Mouse (Mus musculus): ENCODE data around the gene Ckap2l. TPM values are rescaled to one million over a fixed set of nuclear protein-coding genes. Genes with fewer than 3 reads are reported as not detected.

Gene Ckap2l
- total RNA-seq, 2 experiments from 2014 or later = 0.47 to 0.69 TPM

DNA sequence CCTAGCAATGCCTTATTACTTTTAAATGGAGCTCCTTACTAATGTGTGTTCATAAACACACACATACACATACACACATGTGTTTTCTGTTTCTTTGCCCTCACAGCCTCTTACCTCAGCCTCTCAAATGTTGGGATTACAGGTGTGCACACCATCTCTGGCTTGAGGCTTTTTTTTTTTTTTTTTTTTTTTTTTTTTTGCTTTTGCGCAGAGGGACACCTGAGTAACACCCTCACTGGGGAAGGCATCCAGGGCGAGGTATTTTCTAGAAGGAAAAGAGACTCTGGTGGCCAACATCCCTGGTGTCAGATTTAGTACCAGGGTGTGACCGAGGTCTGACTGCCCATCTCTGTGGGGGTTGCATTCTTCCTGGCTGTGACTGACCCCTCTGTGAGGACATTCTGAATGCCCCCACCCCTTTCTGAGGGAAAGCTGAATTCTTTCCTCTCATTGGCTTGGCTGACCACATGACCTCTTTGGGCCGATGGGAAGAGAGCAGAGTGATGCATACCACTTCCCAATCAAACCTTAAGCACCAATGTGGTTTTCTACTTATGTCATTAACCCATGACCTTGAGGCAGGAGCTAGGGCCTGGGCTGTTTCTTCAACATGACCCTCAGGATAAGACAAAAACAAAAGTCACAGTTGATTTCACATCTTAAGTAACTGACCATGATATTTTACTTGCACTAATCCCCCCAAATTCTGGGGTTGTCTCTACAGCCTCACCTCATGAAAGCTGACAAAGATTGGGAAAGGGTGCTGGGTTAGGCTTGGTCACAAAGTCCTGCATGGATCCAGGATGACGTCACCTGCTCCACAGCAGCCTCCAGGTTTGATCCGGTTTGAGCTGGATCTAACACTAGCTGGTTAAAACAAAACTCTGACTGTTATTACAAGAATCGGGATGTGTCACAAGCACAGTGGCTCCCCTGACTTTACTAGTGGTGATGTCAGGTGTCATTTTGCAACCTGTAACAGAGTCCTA, 54.9 kb downstream of the Ckap2l start:
- DNase-seq = no peak
- intact Hi-C loops (cut with DNase I) = no loop called here

DNA sequence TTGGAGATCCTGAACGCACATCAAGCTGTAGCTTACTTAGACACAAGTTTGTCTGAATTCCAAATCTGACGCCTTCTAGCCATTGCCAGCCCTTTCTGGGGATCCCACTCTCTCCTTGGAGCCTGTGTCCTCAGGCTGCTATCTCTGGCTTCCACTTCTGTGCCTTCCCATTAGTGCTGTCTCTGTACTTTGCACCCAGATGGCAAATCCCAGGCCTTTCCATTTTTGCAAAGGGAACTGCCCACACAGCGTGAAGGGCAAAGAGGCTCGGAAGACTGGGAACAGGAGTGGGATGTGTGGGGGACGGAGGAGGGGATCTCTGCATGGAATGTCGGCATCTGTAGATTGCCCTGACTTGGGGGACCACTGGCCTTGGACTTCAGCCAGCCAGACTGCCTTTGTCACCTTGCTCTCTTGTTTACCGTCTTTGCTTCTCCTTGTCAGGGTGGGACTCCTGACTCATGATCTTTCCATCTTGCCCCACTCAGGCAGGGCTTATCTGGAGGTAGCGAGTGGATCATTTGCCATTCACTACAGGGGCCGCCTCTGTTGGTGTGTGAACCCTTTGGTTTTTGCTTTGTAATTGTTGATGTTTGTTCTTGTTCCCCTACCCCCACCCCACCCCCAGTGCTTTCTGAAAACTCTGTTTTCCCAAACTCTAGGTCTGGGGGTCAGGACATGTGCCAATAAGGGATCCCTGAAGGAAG, 56.1 kb downstream of the Ckap2l start:
- intact Hi-C loops (cut with DNase I) = no loop called here
- DNase-seq = no peak

DNA sequence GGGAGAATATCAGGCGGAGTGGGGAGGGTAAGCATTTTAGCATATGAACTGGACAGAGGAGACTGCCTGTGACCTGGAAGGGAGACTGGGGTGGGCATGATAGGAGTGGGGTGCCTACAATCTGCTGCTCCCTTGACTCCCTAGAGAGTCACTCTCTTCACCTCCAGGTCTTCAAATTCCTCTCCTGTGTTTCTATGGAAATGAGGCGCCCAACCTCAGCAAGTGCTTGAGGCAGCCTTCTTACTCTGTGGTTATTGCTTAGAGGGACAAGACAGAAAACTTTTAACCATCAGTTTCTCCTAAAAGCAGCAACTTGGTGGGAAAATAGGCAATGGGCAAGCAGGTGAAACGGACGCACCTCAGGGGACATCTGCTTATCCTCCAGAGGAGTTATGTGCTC, 60.5 kb downstream of the Ckap2l start:
- no peak for DNase-seq
- intact Hi-C loops (cut with DNase I) = no loop called here

DNA sequence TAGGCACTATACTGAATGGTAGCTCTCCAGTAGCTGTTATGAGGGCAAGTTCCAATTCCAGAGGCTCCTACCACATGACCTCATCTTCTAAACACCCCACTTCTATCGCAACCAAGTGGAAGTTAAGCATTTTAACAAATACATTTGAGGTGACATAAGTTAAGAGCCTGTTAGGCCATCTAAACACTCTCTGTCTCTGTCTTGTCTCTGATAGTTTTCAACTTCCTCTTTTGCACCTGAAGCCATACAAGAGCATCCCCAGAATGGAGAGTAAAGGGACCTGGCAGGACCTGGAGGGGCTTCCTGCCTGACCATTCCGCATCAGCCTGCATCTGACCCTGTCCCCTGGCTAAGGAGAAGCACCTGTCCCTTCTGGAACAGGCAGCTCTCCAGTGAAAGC, 62.3 kb downstream of the Ckap2l start:
- intact Hi-C loops (cut with DNase I) = no loop called here
- DNase-seq = no peak

DNA sequence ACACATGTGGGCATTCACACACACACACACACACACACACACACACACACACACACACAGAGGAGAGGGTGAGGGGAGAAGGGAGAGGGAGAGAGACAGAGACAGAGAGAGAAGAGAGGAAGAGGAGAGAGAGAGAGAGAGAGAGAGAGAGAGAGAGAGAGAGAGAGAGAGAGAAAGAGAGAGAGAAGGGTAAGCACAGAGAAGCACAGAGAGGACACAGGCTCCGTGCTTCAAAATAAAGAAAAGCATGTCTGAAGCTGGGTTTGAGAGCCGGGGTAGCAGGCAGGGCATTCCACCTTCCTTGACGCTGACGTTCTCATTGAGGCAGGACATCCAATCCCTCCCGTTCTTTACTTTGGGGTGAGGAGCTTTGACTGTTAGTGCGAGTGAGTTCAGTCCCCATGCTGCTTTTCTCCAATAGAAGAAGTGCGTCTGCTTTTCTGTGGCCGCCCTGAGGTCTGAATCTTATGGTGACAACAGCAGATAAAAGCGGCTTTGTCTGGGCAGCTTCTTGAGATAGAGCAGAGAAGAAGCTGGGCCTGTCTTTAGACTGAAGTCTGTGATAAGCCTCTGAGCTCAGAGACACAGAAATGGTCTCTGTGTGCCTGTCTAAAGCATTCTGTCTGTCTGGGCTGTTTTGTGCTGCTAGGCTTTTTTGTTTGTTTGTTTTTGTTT, 63.1 kb downstream of the Ckap2l start:
- DNase-seq = no peak
- intact Hi-C loops (cut with DNase I) = no loop called here

DNA sequence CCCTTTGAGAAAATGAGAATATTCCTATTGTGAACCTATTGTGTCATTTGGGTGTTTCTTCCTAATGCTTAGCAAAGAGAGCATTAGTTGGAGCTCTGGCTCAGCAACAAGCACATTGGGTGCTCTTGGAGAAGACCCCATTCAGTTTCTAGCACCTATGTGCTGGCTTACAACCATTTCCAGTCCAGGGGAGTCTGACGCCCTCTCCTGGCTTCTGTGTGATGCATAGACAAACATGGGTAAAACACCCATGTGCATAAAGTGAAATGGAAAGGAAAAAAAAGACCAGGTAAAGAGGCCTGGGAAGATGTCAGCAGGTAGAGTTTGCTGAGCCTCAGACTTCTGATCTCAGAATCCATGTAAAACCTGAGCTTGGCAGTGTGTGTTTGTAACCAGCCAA, 63.8 kb downstream of the Ckap2l start:
- intact Hi-C loops (cut with DNase I) = no loop called here
- no peak for DNase-seq

DNA sequence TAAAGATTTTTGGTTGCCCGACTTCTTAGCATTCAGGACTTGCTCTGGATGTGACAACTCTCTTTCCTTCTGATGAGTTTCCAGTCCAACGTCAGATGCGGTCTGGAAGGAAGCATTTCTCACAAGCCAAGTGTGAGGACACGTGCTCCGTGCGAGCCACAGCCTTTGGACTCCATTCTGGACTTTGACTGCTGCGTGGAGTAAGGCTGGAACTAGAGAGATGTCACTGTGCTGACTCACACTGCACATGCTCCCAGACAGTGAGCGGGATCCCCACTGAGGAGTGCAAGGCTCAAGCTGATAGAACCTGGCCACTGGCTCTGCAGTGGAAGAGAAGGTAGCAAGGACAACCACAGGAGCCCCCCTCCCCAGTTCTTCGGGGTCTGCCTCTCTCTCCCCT, 64.5 kb downstream of the Ckap2l start:
- intact Hi-C loops (cut with DNase I) = no loop called here

DNA sequence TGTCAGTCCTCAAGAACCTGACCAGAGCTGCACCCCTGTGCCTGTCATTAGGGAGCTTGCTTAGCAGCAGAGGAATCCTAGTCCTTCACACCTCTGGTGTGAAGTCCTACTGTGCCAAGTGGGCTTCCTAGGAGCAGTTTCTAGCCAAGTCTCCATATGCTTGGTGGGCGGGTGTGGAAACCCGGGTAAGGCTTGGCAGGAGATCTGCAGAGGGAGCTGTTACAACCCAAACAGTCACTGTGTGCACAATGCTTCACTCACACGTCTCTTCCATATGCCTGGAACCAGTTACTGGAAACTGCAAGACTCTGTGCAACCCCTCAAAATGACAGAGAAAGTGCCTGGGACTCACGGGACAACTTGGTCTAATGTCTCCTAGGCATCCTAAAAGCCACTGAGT, 65.0 kb downstream of the Ckap2l start:
- intact Hi-C loops (cut with DNase I) = no loop called here
- no peak for DNase-seq

More for the DNA sequence above, 64.5 kb downstream of the Ckap2l start:
- no peak for DNase-seq

DNA sequence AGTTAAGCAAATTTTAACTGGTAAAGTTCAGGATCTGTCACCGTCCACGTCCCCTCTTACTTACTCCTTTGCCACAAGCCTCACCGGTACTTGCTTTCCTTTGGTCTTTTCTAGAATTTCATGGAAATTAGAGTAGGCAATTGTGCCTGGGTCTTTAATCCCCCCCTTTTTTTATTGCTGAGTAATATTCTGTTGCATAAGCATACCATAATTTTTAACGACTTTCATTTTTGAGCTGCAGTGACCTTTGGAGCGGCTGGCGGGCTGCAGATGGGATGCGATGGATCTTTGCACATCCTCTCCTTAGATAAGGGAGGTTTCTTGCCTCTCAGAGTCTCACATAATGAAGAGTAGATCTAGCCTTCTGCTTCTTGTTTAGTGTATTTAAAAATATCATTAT, 67.7 kb downstream of the Ckap2l start:
- DNase-seq = no peak
- intact Hi-C loops (cut with DNase I) = no loop called here

DNA sequence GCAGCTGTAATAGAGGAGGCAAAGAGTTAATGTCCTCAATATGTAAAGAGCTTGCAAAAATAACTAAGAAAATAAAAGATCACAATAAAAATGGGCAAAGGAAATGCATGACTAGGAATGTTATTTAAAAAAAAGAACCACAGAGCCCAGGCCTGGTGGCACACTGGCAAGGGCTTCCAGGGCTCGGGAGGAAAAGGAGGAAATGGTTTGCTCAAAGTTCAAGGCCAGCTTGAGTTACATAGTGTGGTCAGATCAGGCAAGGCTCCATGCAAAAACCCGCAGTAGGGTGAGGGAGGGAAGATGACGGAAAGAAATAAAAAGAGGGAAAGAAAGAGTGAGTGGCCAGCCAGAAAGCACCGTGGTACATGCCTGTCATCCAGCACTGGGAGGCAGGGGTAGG, 68.4 kb downstream of the Ckap2l start:
- DNase-seq = no peak
- intact Hi-C loops (cut with DNase I) = no loop called here

DNA sequence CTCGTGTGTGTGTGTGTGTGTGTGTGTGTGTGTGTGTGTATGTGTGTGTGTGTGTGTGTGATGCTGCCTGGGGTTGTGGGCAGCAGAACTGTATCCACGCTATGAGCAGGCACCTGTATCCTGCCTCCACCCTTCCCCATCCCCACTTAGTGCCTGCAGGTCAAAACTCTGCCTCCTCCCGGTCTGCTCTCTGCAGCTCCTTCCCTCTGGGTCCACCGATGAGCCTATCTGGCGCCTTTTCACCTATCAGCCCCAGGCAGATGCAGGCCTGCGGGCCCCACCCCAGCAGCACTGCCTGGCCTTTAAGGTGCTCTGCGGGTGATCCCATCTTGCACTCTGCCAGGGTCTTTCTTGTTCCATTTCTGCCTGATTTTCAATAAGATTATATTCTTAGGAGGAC, 69.3 kb downstream of the Ckap2l start:
- intact Hi-C loops (cut with DNase I) = no loop called here
- DNase-seq = no peak

DNA sequence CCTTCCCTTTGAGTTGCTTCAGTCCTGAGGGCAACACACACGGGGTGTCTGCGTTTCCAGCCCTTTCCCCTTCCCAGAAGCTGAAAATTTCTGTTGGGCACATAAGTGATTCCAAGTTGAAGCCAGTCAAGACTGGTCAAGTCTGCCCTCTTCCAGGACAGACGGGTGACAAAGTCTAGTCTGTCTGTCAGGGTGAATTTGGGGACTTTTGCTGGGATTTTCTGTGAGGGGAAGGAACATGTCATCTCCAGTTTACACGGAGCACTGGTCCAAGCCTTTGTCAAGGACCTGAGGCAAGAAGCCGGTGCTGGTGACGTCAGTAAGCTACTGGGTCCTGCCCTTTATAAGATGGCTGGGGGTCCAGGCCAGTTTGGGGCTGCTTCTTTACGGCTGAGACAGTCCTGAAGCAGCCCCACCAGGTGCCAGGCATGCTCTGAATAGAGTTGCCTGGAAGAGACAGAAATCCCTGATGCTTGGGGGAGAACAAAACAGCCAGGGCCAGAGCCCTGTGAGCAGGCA, 69.9 kb downstream of the Ckap2l start:
- intact Hi-C loops (cut with DNase I) = no loop called here
- no peak for DNase-seq

DNA sequence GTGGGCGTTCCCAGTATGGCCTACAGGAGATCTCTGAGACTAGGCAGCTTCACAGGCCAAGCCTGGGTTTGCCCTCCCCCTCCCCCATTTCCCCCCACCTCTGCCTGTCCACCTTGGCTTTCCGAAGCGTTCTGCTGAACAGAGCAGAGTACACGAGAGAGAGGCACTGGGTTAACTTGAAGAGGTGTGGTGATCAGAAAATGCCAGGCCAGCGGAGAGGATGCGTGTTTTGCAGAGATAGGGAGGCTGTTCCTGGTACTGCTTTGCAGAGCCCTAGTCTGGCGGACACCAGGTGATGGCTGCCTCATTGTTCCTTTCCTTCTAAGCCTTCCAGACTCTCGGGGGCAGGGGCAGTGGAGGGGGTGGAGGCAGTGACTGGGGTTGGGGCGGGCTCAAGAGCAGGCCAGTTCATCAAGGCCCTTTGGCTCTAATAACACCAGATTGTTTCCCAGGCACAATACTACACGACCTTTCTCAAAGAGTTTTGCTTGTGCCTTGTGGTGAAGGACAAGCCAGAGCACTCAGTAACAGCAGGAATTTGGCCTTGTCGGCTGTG, 70.6 kb downstream of the Ckap2l start:
- DNase-seq = no peak
- intact Hi-C loops (cut with DNase I) = no loop called here

DNA sequence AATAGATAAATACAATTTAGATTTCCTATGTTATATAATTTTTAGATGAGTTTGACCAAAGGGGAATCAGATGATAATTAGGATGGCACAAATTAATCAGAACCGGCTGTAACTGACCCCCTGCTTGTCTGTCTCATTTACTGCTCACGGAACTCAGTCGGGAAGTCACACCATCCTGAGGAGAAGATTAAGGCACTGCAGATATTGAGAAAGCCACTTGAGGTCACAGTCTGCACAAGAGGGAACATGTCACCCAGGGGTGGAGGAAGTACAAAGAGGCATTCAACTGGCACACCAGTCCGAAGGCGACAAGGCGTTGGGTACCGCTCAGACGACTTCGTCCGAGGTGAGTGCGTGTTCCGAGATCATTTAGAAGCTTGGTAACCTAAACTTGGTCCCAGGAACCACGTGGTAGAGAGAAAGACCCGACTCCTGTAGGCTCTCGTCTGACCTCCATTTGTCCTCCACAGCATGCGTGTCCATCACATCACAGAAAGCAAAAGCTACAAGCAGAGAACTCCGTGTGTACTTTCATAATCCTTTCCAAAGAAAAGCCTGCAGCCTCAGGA, 71.7 kb downstream of the Ckap2l start:
- intact Hi-C loops (cut with DNase I) = no loop called here
- no peak for DNase-seq

DNA sequence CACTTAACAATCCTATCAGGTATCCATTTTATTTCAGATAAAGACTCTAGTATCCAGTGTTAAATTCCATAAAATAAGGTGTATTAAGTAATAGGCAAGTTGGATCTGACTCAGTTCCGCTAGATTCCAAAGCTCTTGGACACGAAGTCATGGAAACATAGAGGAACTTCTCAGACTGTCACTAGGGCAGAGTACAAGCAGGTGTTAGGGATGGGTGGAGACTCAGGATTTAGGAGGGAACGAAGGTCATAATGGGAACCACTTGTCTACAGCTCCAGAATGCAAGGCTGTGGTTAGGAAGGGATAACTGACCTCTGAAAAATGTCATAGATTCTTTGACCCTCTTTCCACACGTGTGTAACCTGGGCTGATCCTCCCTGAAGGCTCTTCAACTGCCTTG, 72.8 kb downstream of the Ckap2l start:
- no peak for DNase-seq
- intact Hi-C loops (cut with DNase I) = no loop called here

DNA sequence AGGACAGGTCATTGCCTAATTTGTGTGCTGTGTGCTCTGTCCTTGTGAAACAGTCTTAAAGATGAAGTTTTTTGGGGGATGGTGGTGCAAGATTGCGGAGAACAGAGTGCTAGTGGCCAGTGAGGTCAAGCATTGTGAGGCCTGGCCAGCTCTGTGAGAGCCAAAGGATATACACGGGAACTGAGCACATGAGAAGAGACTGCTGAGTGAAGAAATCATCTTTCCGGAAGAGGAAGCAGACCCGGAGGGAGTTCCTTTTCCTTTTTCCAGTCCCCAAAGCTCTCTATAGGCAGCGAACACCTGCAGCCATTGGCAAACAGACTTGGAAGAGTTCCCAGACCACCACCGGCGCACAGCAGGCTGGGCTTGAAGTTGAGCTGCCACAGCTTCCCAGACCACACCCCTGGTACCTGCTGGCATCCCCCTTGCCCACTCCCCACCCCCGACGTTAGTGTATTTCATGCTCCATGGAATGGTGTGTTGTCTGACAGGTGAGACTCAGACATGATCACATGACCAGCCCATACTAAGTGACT, 75.8 kb downstream of the Ckap2l start:
- no peak for DNase-seq
- intact Hi-C loops (cut with DNase I) = no loop called here

DNA sequence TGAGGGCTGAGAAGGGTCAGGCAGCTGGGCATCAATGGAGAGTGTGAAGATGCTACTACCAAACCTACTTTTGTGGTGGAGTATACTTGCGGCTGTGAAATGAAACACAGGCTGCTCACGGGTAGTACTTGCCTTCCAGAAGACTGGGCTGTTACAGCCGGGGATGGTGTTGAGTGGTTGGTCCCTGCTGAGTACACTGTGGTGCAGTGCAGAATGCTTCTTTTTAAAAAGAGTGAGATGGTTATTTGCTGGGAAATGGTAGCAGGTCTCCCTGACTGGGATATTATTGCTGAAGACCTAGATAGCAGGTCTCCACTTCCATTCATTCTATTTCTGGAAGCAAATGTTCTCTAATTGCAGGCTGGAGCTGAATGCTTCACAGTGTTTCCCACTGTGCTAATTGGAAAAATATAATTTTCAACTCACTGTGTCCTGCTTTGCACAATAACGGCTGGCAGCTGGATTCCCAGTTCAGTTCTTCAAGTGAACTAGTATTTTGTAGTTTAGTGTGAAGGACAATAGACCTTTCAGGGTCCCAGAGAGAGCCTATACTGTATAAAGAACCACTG, 78.4 kb downstream of the Ckap2l start:
- no peak for DNase-seq
- intact Hi-C loops (cut with DNase I) = no loop called here

All from gastrocnemius, postnatal 36 days (tissue).